Mouse (Mus musculus): ENCODE data around the gene Ucn3.
"Not testable (repeated sequence)": the region's sequence is repeated elsewhere in the genome, so short reads cannot be mapped to it uniquely, and the experiment has no call there.

The Ucn3 gene

DNA sequence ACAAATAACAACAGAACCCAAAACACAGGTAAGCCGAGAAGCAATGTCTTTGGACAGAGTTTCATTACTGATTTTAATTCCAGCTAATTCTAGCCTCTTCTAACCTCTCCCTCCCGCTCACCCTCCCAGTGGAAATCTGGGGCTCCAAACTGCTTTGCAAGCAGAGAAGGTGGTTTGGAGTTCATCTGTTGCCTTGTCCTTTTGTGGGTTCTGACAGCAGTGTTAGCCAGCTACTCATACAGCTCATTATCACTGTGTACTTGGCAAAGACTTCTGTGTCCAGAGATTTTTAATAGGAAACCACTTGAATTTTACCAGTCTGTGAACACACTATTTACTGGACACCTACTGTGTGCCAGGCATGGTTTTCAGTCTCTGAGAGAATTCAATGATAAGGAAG is at the start of gene Ucn3:
TSS of gene Ucn3 (minus strand) at position 101 of the 400 bp plus-strand sequence.
- DNase-seq: no peak

- DNase-seq: no peak
These were observed 46.9 kb upstream of the Ucn3 start for GRCm38 (mm10) chr13:3992081-3992480.

- DNase-seq: no peak
These were observed 23.7 kb upstream of the Ucn3 start for GRCm38 (mm10) chr13:3968849-3969248.

- DNase-seq: no peak
These were observed 6.2 kb upstream of the Ucn3 start for GRCm38 (mm10) chr13:3951198-3951914.

DNA sequence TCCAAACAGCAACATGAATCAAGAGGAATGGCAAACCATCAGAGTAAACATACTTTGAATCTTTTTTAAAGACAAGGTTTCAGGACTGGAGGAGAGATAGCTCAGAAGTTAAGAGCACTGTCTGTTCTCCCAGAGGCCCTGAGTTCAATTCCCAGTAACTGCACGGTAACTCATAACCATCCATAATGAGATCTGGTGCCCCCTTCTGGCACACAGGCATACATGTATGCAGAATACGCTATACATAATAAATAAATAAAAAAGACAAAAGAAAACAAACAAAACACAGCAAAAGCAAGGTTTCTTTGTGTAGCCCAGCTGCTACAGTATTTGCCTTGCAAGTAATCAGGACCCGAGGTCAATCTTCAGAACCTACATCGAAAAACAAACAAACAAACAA is 4.3 kb upstream of the Ucn3 start:
- no peak for DNase-seq

DNA sequence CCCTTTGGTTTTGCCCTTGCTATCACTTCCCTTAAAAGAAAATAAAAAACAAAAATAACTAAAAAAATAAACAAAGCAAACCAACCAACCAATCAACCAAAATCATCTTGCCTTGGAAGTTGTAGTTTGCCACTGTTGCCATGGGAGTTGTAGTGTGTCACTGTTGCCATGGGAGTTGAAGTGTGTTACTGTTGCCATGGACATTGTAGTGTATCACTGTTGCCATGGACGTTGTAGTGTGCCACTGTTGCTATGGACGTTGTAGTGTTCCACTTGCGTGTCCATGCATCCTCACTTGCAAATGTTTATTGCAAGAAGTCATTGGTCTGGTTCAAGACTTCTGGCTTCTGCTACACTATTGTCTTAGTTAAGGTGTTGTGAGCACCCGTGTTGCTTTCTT is 2.1 kb upstream of the Ucn3 start:
- DNase-seq: no peak

DNA sequence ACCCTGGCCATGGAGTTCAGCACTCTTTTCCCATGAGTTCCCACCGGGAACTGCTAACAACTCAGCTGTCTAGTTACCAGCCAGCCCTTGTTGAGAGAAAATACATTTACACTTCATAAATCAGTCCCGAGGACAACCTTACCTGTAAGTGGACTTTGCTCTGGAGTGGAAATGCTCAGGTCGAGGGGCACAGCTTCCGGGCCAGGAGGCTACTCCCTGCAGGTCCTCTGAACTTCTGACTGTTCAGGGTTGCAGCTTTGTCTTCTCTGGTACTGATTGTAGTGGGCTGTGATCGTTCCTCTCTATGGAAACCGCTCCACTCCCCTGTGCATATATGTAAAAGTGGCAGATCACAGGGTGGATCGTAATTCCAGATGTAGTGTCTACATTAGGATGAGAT is 450 bp downstream of the Ucn3 start:
- no peak for DNase-seq

GRCm38 (mm10) chr13:3926046-3926445 is 19.1 kb downstream of the Ucn3 start:
- no peak for DNase-seq

DNA sequence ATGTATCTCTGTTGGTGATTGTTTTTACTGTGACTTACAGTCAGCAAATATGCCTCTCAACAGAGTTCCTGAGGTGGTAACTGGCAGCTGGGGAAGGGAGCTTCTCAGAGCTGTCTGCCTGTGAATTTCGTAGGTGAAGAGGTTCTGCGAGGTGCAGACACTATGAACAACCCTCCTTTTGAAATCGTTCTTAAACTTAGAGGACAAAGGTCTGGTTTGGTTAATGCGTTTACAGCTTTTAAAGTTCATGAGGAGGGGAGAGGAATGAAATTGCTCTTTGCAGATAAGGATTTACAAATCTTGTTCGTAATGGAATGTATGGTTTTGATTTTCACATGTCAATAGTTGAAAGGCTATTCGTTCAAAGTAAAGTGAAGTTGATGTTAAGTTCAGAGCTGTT is 19.5 kb downstream of the Ucn3 start:
- no peak for DNase-seq

- DNase-seq: no peak
These were observed 20.7 kb downstream of the Ucn3 start for GRCm38 (mm10) chr13:3924483-3924882.

- DNase-seq: peak; percentile 87
These were observed 27.4 kb downstream of the Ucn3 start, which contains the start of the genes Net1 and Tubal3 for GRCm38 (mm10) chr13:3917571-3918311. Gene Net1 (minus strand): TSS chr13:3918220. Gene Tubal3 (plus strand): TSS chr13:3918274.

DNA sequence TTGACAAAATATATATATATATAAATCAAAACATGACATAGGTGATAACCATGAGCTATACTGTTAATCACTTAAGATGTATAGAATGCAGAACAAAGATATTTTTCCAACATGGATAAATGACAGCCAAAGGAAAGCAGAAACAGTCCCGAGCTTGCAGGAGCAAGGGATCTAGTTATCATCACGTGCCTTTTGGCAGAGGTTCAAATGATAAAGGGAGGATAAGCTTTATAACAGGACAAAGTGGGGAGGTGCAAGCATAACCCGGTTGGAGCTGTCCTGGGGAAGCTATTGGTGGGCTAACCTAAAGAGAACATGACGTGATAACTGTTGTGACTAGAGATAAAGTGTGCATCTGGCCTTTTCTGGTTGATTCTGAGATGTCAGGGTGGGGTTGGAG is 31.6 kb downstream of the Ucn3 start:
- no peak for DNase-seq

GRCm38 (mm10) chr13:3910356-3910755 is 34.8 kb downstream of the Ucn3 start:
- DNase-seq: no peak

GRCm38 (mm10) chr13:3908262-3908661 is 36.9 kb downstream of the Ucn3 start:
- no peak for DNase-seq

DNA sequence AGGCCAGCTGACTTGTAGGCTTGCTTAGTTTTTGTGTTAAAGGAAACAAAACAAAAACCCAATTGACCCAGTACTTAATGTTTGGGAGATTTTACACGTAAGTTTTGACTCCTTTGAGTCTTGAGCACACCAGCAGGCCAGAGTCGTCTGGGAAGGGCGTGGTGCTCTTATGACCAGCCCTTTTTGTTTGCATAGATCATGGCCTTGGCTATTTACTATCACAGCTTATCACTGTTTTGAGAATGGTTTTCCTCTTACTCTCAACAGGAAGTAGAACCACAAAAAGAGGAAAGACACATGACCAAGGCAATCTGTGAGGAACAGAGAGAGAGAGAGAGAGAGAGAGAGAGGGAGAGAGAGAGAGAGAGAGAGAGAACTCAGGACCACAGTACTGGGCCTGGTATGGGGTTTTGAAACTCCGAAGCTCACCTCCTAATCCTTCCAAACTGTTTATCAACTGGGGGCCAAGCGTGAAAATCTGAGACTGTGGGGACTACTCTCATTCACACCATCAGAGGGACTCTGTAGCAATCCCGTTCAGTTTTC is 37.9 kb downstream of the Ucn3 start:
- DNase-seq: no peak

- DNase-seq: no peak
These were observed 45.8 kb downstream of the Ucn3 start for GRCm38 (mm10) chr13:3899301-3899700.

- not testable (repeated sequence) for DNase-seq
These were observed 46.9 kb downstream of the Ucn3 start for GRCm38 (mm10) chr13:3898202-3898601.

DNA sequence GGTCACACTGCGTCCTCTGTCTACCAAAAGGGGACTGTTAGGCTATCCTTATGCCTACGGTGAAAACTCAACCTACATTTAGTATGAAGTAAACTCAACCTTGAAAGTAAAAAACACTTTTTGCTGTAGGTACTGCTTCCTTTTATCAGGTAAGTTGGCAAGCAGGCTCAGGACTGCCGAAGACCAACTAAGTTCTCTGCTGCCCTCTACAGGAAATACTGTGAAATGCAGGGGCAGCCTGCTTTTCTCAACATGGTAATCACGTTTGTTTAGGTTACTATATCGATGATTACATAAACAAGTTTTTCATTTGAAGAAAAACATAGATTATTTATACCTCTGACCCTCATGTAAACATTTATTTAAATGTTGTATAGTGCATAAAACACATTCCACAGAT is 48.2 kb downstream of the Ucn3 start:
- peak; percentile 57 for DNase-seq

DNA sequence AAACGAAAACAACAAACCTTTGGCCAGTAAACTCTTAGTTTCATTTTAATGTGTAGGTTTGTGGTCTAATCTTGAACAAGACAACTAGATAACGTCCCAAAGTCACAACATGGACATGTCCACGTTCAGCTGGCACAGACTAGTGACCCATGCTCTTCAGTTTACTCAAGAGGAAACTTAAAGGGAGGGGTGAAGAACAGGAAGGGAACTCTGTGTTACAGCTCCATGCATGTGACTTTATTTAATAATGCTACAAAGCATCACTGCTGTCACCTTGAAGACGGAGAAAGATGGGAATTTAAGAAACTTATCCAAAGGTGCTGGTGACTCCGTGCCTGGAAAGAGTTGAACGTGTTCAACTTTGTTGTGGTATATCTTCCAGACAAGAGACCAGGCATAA is 49.1 kb downstream of the Ucn3 start:
- no peak for DNase-seq

DNA sequence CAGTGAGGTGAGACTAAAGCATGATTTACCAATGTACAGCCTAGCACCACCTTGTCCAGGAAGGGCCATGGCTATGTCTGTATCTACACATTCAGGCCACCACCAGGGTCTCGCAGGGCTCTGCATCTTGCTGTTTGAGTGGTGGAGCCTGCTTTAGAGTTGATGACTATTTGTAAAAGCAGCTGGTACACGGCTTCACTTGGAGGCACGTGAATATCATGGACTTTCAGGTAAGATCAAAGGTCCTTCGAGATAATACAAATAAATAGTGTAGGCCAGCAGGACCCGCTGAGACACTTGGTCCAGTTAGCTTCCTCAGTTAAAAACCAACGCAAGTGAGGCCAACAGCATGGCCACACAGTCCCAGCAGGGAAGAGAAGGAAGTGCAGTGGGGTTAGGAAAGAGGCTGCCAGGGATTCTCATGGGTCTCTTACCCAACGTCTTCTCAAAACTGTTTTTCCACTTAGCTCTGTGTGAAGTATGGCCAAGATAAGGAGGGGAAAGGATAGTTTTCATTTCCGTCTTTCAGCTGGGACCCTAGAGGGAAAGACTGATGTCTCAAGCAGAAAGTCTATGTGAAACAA is 49.7 kb downstream of the Ucn3 start:
- DNase-seq: no peak

GRCm38 (mm10) chr13:3894549-3894948 is 50.6 kb downstream of the Ucn3 start:
- DNase-seq: no peak

DNA sequence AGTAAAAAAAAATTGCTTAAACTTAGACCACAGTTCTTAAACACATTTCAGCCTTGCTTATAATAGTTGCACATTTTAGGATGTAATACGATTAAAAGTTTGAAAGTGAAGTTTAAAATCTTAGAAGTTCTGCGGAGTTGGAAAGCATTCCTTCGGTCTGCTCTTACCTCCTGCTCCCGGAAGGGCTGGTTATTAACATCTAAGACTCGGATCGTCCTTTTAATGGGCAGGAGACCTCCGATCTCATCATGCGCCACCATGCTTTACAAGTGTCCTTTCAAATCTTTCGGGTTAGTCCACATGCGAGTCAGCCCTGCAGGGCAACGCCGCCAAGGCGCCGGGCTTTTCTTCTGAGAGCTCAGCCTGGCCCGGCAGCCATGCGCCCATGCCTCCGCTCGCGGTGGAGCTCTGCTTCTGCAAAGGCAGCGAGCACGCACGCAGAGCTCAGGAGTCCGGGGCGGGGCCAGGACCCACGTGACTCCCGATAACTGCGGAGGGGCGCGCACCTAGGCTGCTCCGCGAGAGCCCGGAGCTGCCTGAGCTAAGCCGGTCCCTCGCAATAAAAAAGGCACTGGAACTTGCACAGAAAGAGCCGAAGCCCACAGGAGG is 51.9 kb downstream of the Ucn3 start:
- peak; percentile 85 for DNase-seq

GRCm38 (mm10) chr13:3892601-3893000 is 52.5 kb downstream of the Ucn3 start:
- DNase-seq: no peak

Measured in right cerebral cortex, postnatal 14 days (tissue).